Mouse (Mus musculus) E14TG2a.4 (cell line): ENCODE measurements around the gene Fn1.
A peak's percentile ranks its signal among the peaks of the same experiment; 100 is the strongest.

Experiments used
- CTCF ChIP-seq: conservative IDR thresholded peaks from 2 replicates; pipeline ENCODE4 v1.5.1; 2014; ENCODE audit warnings: low read length
- POU5F1 ChIP-seq: IDR thresholded peaks from 2 replicates; pipeline ENCODE4 v1.6.1; 2014; ENCODE audit warnings: low read length, borderline replicate concordance

- TF ChIP-seq CTCF (peak; percentile 71), POU5F1 (no peak)
These were observed 22.4 kb upstream of the Fn1 start for GRCm38 (mm10) chr1:71675420-71675819.
